Mouse (Mus musculus) CH12.LX (cell line): ENCODE measurements around the gene AA986860. TPM values are rescaled to one million over a fixed set of nuclear protein-coding genes. Genes with fewer than 3 reads are reported as not detected.

Source experiments
- DNase-seq: peaks from one replicate; pipeline ENCODE4 v3.0.0-alpha.2; 2013; ENCODE audit errors: extremely low read depth
- H3K27ac ChIP-seq: 2 replicates; pipeline ENCODE4 v1.5.1; 2012; ENCODE audit warnings: low read depth, mild to moderate bottlenecking, control low read depth, moderate library complexity; ENCODE audit not compliant: insufficient read depth
- H3K27me3 ChIP-seq: replicated peaks from 2 replicates; pipeline ENCODE3; 2012; ENCODE audit warnings: inconsistent platforms
- H3K36me3 ChIP-seq, 2 experiments: replicated peaks in 1 of 2; 2 replicates each; pipeline versions ENCODE3 to v1.6.1; 2012; ENCODE audit warnings: inconsistent platforms in 1 of 2, low read length in 1 of 2, mild to moderate bottlenecking in 1 of 2, mixed read lengths in 1 of 2, moderate library complexity in 1 of 2; ENCODE audit not compliant: control insufficient read depth in 1 of 2, insufficient read depth in 1 of 2
- H3K4me1 ChIP-seq, 2 experiments: 2 replicates each; pipeline ENCODE4 v1.6.1; 2012; ENCODE audit warnings: inconsistent platforms in 1 of 2, moderate library complexity in 1 of 2; ENCODE audit not compliant: insufficient read depth in 2 of 2, control insufficient read depth in 1 of 2
- H3K4me2 ChIP-seq: 2 replicates; pipeline ENCODE4 v1.6.1; 2012; ENCODE audit warnings: low read depth, mild to moderate bottlenecking, control low read depth; ENCODE audit not compliant: poor library complexity, insufficient read depth, severe bottlenecking
- H3K4me3 ChIP-seq, 3 experiments: fragments of 150-350 bp in 1 of 3; sonication (generic) in 1 of 3; replicated peaks in 1 of 3; 2 replicates each; pipeline versions ENCODE3 to v1.5.1; 2011 to 2012; ENCODE audit warnings: low read depth in 2 of 3, low read length in 2 of 3, mild to moderate bottlenecking in 2 of 3, moderate library complexity in 2 of 3, control low read depth in 1 of 3, improper control_type of control experiment in 1 of 3, inconsistent platforms in 1 of 3, mixed read lengths in 1 of 3; ENCODE audit not compliant: poor library complexity in 1 of 3
- H3K79me2 ChIP-seq: replicated peaks from 2 replicates; pipeline ENCODE4 v1.6.1; 2012; ENCODE audit warnings: mild to moderate bottlenecking, moderate library complexity; ENCODE audit not compliant: control insufficient read depth, poor library complexity, insufficient read depth, severe bottlenecking; ENCODE audit errors: extremely low read depth
- H3K9ac ChIP-seq: 2 replicates; pipeline ENCODE4 v1.6.1; 2012; ENCODE audit warnings: low read depth, mild to moderate bottlenecking, control low read depth, moderate library complexity; ENCODE audit not compliant: insufficient read depth
- H3K9me3 ChIP-seq: replicated peaks from 2 replicates; pipeline ENCODE3; 2012; ENCODE audit warnings: low read length, inconsistent platforms, mixed read lengths
- BHLHE40 ChIP-seq: IDR thresholded peaks from 2 replicates; pipeline ENCODE4 v1.6.1; 2011; ENCODE audit warnings: mild to moderate bottlenecking, low read depth, low read length, improper control_type of control experiment
- CHD1 ChIP-seq: IDR thresholded peaks from 2 replicates; pipeline ENCODE4 v1.6.1; 2012; ENCODE audit warnings: low read depth, low read length, improper control_type of control experiment, inconsistent platforms
- ELF1 ChIP-seq: IDR thresholded peaks from 2 replicates; pipeline ENCODE4 v1.6.1; 2014; ENCODE audit warnings: low read depth, mild to moderate bottlenecking, inconsistent platforms, low read length, improper control_type of control experiment
- EP300 ChIP-seq: IDR thresholded peaks from 2 replicates; pipeline ENCODE4 v1.6.1; 2011; ENCODE audit warnings: low read length, improper control_type of control experiment
- GABPA ChIP-seq: IDR thresholded peaks from 2 replicates; pipeline ENCODE4 v1.6.1; 2012; ENCODE audit warnings: low read depth, low read length, improper control_type of control experiment, inconsistent platforms; ENCODE audit not compliant: insufficient replicate concordance
- HCFC1 ChIP-seq: IDR thresholded peaks from 2 replicates; pipeline ENCODE4 v1.6.1; 2012; ENCODE audit warnings: low read depth, mild to moderate bottlenecking, inconsistent platforms, low read length, improper control_type of control experiment
- IRF4 ChIP-seq: IDR thresholded peaks from 2 replicates; pipeline ENCODE4 v1.6.1; 2014; ENCODE audit warnings: low read depth, mild to moderate bottlenecking, inconsistent platforms, low read length, improper control_type of control experiment
- JUN ChIP-seq: IDR thresholded peaks from 2 replicates; pipeline ENCODE4 v1.6.1; 2011; ENCODE audit warnings: low read depth, mild to moderate bottlenecking, low read length, improper control_type of control experiment, moderate library complexity; ENCODE audit not compliant: insufficient read depth
- JUND ChIP-seq: conservative IDR thresholded peaks from 2 replicates; pipeline ENCODE4 v1.6.1; 2011; ENCODE audit warnings: low read depth, low read length, improper control_type of control experiment
- KAT2A ChIP-seq: IDR thresholded peaks from 2 replicates; pipeline ENCODE4 v1.6.1; 2012; ENCODE audit warnings: low read length, improper control_type of control experiment, inconsistent platforms; ENCODE audit not compliant: insufficient replicate concordance
- MAZ ChIP-seq: IDR thresholded peaks from 2 replicates; pipeline ENCODE4 v1.6.1; 2012; ENCODE audit warnings: low read depth, mild to moderate bottlenecking, inconsistent platforms, low read length, improper control_type of control experiment, moderate library complexity
- MXI1 ChIP-seq: IDR thresholded peaks from 2 replicates; pipeline ENCODE4 v1.6.1; 2011; ENCODE audit warnings: mild to moderate bottlenecking, low read depth, low read length, improper control_type of control experiment
- MYC ChIP-seq: IDR thresholded peaks from 2 replicates; pipeline ENCODE4 v1.6.1; 2011; ENCODE audit warnings: low read depth, mild to moderate bottlenecking, improper control_type of control experiment, low read length
- NELFE ChIP-seq: IDR thresholded peaks from 2 replicates; pipeline ENCODE4 v1.6.1; 2011; ENCODE audit warnings: low read depth, low read length, improper control_type of control experiment
- NRF1 ChIP-seq: IDR thresholded peaks from 2 replicates; pipeline ENCODE4 v1.6.1; 2014; ENCODE audit warnings: low read depth, mild to moderate bottlenecking, inconsistent platforms, low read length, improper control_type of control experiment, moderate library complexity
- POLR2AphosphoS2 ChIP-seq: IDR thresholded peaks from 2 replicates; pipeline ENCODE4 v1.6.1; 2011; ENCODE audit warnings: low read depth, low read length, improper control_type of control experiment
- RAD21 ChIP-seq: IDR thresholded peaks from 2 replicates; pipeline ENCODE4 v1.6.1; 2011; ENCODE audit warnings: low read depth, mild to moderate bottlenecking, low read length, improper control_type of control experiment, moderate library complexity
- RCOR1 ChIP-seq: conservative IDR thresholded peaks from 2 replicates; pipeline ENCODE4 v1.6.1; 2012; ENCODE audit warnings: low read depth, mild to moderate bottlenecking, inconsistent platforms, low read length, improper control_type of control experiment
- SIN3A ChIP-seq: IDR thresholded peaks from 2 replicates; pipeline ENCODE4 v1.6.1; 2012; ENCODE audit warnings: low read length, improper control_type of control experiment, inconsistent platforms
- TBP ChIP-seq: conservative IDR thresholded peaks from 2 replicates; pipeline ENCODE4 v1.6.1; 2011; ENCODE audit warnings: low read depth, low read length, improper control_type of control experiment
- TCF12 ChIP-seq: IDR thresholded peaks from 2 replicates; pipeline ENCODE4 v1.6.1; 2014; ENCODE audit warnings: low read depth, mild to moderate bottlenecking, inconsistent platforms, low read length, improper control_type of control experiment
- USF2 ChIP-seq: conservative IDR thresholded peaks from 2 replicates; pipeline ENCODE4 v1.6.1; 2011; ENCODE audit warnings: low read depth, low read length, improper control_type of control experiment
- ZC3H11A ChIP-seq: IDR thresholded peaks from 2 replicates; pipeline ENCODE4 v1.6.1; 2012; ENCODE audit warnings: low read depth, mild to moderate bottlenecking, inconsistent platforms, low read length, improper control_type of control experiment
- ZKSCAN1 ChIP-seq: IDR thresholded peaks from 2 replicates; pipeline ENCODE4 v1.6.1; 2012; ENCODE audit warnings: low read depth, inconsistent platforms, low read length, improper control_type of control experiment, borderline replicate concordance
- ZMIZ1 ChIP-seq: IDR thresholded peaks from 2 replicates; pipeline ENCODE4 v1.6.1; 2012; ENCODE audit warnings: low read depth, mild to moderate bottlenecking, inconsistent platforms, low read length, improper control_type of control experiment
- dilution Hi-C: fragments of 300-500 bp; cut with MboI; formaldehyde crosslinking; loops from 2 replicates; pipeline ENCODE4 v1.14.3; 2020; ENCODE audit warnings: low sequenced_read_pairs; ENCODE audit not compliant: extremely low pct_unique_long_range_greater_than_20kb, extremely low pct_ligation_motif_present
- in situ Hi-C: fragments of 300-500 bp; cut with MboI; formaldehyde crosslinking; loops from 3 replicates; pipeline ENCODE4 v1.14.3; 2019; ENCODE audit warnings: low sequenced_read_pairs, low pct_ligation_motif_present, low pct_unique_long_range_greater_than_20kb, mixed read lengths
- polyA plus RNA-seq: library from polyadenylated mRNA; unstranded; fragments of >175 nt; gene quantifications from 2 replicates; pipeline ENCODE4 v1.2.1, GENCODE M21; 2012; ENCODE audit warnings: low read depth; ENCODE audit not compliant: insufficient read length
- total RNA-seq, 2 experiments: library from RNA; depleted of rRNA; stranded (reverse); fragments of 300-350 nt in 1 of 2; fragments of >200 nt in 1 of 2; gene quantifications; 2 replicates each; pipeline ENCODE4 v1.2.3; 2012 to 2014

AA986860 gene
- total and polyA plus RNA-seq, 3 experiments, result 0.25 to 0.61 (median 0.28) TPM

GRCm38 (mm10) chr1:130699937-130700633 lies 31.7 kb upstream of the AA986860 start:
- Histone ChIP-seq H3K4me2 (no peak overlapping the region), H3K4me3 (no peak overlapping the region), H3K9me3 (no peaks in the 10 kb centered on the region), H3K27me3 (no peaks in the 10 kb centered on the region), H3K79me2 (no peaks in the 10 kb centered on the region), H3K4me1 (peaks cover 0 to 2% of the 10 kb centered on the region in 2 experiments; a peak in 1 of 4 replicates), H3K27ac (no peak overlapping the region), H3K9ac (no peak overlapping the region), H3K36me3 (peaks cover 43 to 76% of the 10 kb centered on the region in 2 experiments)
- in situ Hi-C loops, result no loop called here
- dilution Hi-C loops, result no loop called here
- no peak for TF ChIP-seq RAD21
- no peak for TF ChIP-seq USF2
- no peak for TF ChIP-seq IRF4
- TF ChIP-seq POLR2AphosphoS2, result no peak
- TF ChIP-seq MYC, result no peak
- TF ChIP-seq HCFC1, result no peak
- TF ChIP-seq ELF1, result no peak
- TF ChIP-seq TBP, result no peak
- TF ChIP-seq ZC3H11A, result no peak
- TF ChIP-seq GABPA, result no peak
- TF ChIP-seq NELFE, result no peak
- no peak for TF ChIP-seq JUND
- no peak for TF ChIP-seq ZMIZ1
- no peak for DNase-seq

DNA sequence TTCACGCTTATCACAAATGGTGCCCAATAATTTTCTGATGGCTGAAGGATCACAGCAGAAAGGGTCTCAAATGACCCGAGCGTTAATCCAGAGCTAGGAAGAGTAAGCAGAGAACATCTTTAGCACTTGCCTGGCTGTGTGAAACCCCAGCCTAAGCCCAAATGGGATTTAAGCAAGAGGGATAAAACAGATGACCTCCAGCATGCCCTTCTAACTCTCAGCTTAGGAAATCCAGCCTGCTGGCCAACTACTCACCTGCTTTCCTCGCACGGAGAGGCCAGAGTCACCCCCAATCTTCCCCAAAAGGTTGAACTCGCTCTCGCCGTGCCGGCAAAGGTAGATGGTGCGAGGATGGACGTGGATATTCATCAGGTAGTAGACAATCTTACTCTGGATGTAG lies 29.8 kb upstream of the AA986860 start:
- Histone ChIP-seq H3K9me3 (no peaks in the 10 kb centered on the region), H3K4me1 (peaks cover 0 to 2% of the 10 kb centered on the region in 2 experiments; a peak in 1 of 4 replicates), H3K9ac (no peak overlapping the region), H3K4me3 (no peak overlapping the region), H3K79me2 (no peaks in the 10 kb centered on the region), H3K27me3 (no peaks in the 10 kb centered on the region), H3K27ac (no peak overlapping the region), H3K36me3 (peaks cover 47 to 83% of the 10 kb centered on the region in 2 experiments), H3K4me2 (no peak overlapping the region)
- in situ Hi-C loops, result no loop called here
- DNase-seq, result no peak
- TF ChIP-seq SIN3A, result no peak
- TF ChIP-seq RAD21, result no peak
- no peak for TF ChIP-seq BHLHE40
- no peak for TF ChIP-seq ELF1
- TF ChIP-seq KAT2A, result no peak
- no peak for TF ChIP-seq EP300
- TF ChIP-seq MXI1, result no peak
- no peak for TF ChIP-seq CHD1
- no peak for TF ChIP-seq ZMIZ1
- no peak for TF ChIP-seq MYC
- no peak for TF ChIP-seq ZKSCAN1
- no peak for TF ChIP-seq ZC3H11A
- TF ChIP-seq IRF4, result no peak
- TF ChIP-seq NRF1, result no peak
- TF ChIP-seq POLR2AphosphoS2, result no peak
- TF ChIP-seq TCF12, result no peak
- TF ChIP-seq MAZ, result no peak
- no peak for TF ChIP-seq RCOR1
- no peak for TF ChIP-seq JUN
- dilution Hi-C loops, result no loop called here
